Mouse (Mus musculus) duodenum, adult 2 months (tissue): ENCODE data around the gene Hoxa1. TPM values are rescaled to one million over a fixed set of nuclear protein-coding genes. Genes with fewer than 3 reads are reported as not detected.

Experiments used
- polyA plus RNA-seq: library from polyadenylated mRNA; depleted of rRNA; stranded (reverse); fragments of >200 nt; gene quantifications from 2 replicates; pipeline ENCODE4 v1.2.3, GENCODE M21; 2012; ENCODE audit warnings: low replicate concordance; rRNA removed

Hoxa1 gene
- polyA plus RNA-seq, result 0.06 and 0.19 TPM in 2 replicates

GRCm38 (mm10) chr6:52158276-52159051, at the start of gene Hoxa1:
Gene Hoxa1, minus strand, starts transcription at chr6:52158317.

GRCm38 (mm10) chr6:52204050-52204752, 46.1 kb upstream of the Hoxa1 start, which contains the start of gene Hoxa5:
Gene Hoxa5, minus strand, starts transcription at chr6:52204587.

GRCm38 (mm10) chr6:52190906-52191810, 33.0 kb upstream of the Hoxa1 start, which contains the start of gene Hoxa4:
Gene Hoxa4, minus strand, starts transcription at chr6:52191753.

GRCm38 (mm10) chr6:52177061-52177735, 19.1 kb upstream of the Hoxa1 start, which contains the start of gene 5730596B20Rik:
Gene 5730596B20Rik, plus strand, starts transcription at chr6:52177498.

GRCm38 (mm10) chr6:52164626-52165440, 6.7 kb upstream of the Hoxa1 start, which contains the start of gene Hoxa2:
Gene Hoxa2, minus strand, starts transcription at chr6:52164831.

Other genes with a start within 250 kb of the Hoxa1 start
- 2.1 and 3.8 TPM in 2 replicates for gene Skap2, start 145.8 kb downstream of the Hoxa1 start, polyA plus RNA-seq
- 1.2 and 3.1 TPM in 2 replicates for gene Hoxa2, start 6.5 kb upstream of the Hoxa1 start, polyA plus RNA-seq
- gene 5730596B20Rik, start 19.2 kb upstream of the Hoxa1 start, polyA plus RNA-seq, result 0.02 TPM in 1 of 2 replicates, not detected in the other
- gene Hoxa4, start 33.4 kb upstream of the Hoxa1 start, polyA plus RNA-seq, result 3.3 and 3.6 TPM in 2 replicates
- gene Hoxa5, start 46.3 kb upstream of the Hoxa1 start, polyA plus RNA-seq, result 3.1 and 14.0 TPM in 2 replicates
- gene Hoxa6, start 50.4 kb upstream of the Hoxa1 start, polyA plus RNA-seq, result 0.34 and 0.44 TPM in 2 replicates
- gene Hoxa3, start 55.0 kb upstream of the Hoxa1 start, polyA plus RNA-seq, result 3.6 and 7.3 TPM in 2 replicates
- 0.26 TPM in 1 of 2 replicates, not detected in the other for gene Gm28308, start 55.0 kb upstream of the Hoxa1 start, polyA plus RNA-seq
- 0.39 and 2.2 TPM in 2 replicates for gene Hoxa7, start 63.5 kb upstream of the Hoxa1 start, polyA plus RNA-seq
- gene Hoxa9, start 72.8 kb upstream of the Hoxa1 start, polyA plus RNA-seq, result not detected in 2 replicates
- not detected in 2 replicates for gene Hoxa10, start 82.5 kb upstream of the Hoxa1 start, polyA plus RNA-seq
- not detected in 2 replicates for gene Hoxa11, start 87.5 kb upstream of the Hoxa1 start, polyA plus RNA-seq
- not detected in 2 replicates for gene Hoxa13, start 102.6 kb upstream of the Hoxa1 start, polyA plus RNA-seq
- not detected in 2 replicates for gene Evx1, start 155.2 kb upstream of the Hoxa1 start, polyA plus RNA-seq